Mouse (Mus musculus): ENCODE measurements around the gene Stac. TPM values are rescaled to one million over a fixed set of nuclear protein-coding genes. Genes with fewer than 3 reads are reported as not detected.

The Stac gene
- polyA plus RNA-seq, 1 experiment from 2014 or later: 0.98 TPM

DNA sequence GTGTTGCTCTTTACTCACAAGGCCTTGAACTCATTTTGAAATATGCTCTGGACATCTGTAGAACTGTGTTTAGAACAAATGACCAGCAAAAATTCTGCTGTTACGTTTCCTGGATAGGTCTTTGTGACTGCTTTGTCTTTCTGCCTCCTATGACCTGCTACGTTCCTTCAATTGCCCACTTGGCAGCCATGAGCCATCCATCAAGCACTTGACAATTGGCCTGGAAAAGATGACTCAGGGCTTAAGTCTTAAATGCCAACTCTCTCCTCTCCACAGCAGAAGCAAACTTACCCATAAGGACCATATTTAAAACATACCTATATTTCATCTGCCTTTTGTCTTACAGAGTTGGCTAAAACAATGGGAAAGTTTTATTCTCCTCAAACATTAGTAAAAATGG, 10.0 kb upstream of the Stac start:
- no peak for ATAC-seq (replicated peaks; ENCODE audit: low FRiP score)
- no peak for DNase-seq (ENCODE audit: low spot score)
- Histone ChIP-seq H3K27ac (ENCODE audit: low read depth, low read length) (no peak overlapping the region), H3K4me1 (replicated peaks; ENCODE audit: control insufficient read depth, insufficient read depth, low read length) (no peaks in the 10 kb centered on the region), H3K9ac (ENCODE audit: low read length) (no peak overlapping the region), H3K4me3 (ENCODE audit: low read depth, low read length) (no peak overlapping the region), H3K9me3 (ENCODE audit: control insufficient read depth, low read length) (no peaks in the 10 kb centered on the region), H3K27me3 (ENCODE audit: control insufficient read depth, insufficient read depth, low read length) (no peaks in the 10 kb centered on the region), H3K36me3 (ENCODE audit: control insufficient read depth, insufficient read depth, low read length) (no peaks in the 10 kb centered on the region), H3K4me2 (ENCODE audit: low read depth, low read length, severe bottlenecking) (no peak overlapping the region)
- WGBS: 95% methylated on average over 2 of the region's 2 CpGs

- ATAC-seq (replicated peaks; ENCODE audit: low FRiP score) (no peak), DNase-seq (ENCODE audit: low spot score) (no peak)
- peak overlapping the region; percentile 60 for H3K9ac ChIP-seq (ENCODE audit: low read length)
- 0 out of 2 replicates have a peak, but pooled peaks cover 5% of the 10 kb centered on the region for H3K4me1 ChIP-seq (replicated peaks; ENCODE audit: control insufficient read depth, insufficient read depth, low read length)
- H3K27ac ChIP-seq (ENCODE audit: low read depth, low read length): no peak overlapping the region
- no peaks in the 10 kb centered on the region for H3K36me3 ChIP-seq (ENCODE audit: control insufficient read depth, insufficient read depth, low read length)
- peaks cover 9% of the 10 kb centered on the region for H3K27me3 ChIP-seq (ENCODE audit: control insufficient read depth, insufficient read depth, low read length)
- WGBS: 12% methylated on average over 6 of the region's 6 CpGs
- H3K4me2 ChIP-seq (ENCODE audit: low read depth, low read length, severe bottlenecking): peak overlapping the region; percentile 94
- H3K4me3 ChIP-seq (ENCODE audit: low read depth, low read length): peak overlapping the region; percentile 55
- H3K9me3 ChIP-seq (ENCODE audit: control insufficient read depth, low read length): no peaks in the 10 kb centered on the region
Measured at GRCm38 (mm10) chr9:111690484-111690855, 322 bp upstream of the Stac start.

- Histone ChIP-seq H3K4me1 (replicated peaks; ENCODE audit: control insufficient read depth, insufficient read depth, low read length) (0 out of 2 replicates have a peak, but pooled peaks cover 5% of the 10 kb centered on the region), H3K27me3 (ENCODE audit: control insufficient read depth, insufficient read depth, low read length) (peaks cover 9% of the 10 kb centered on the region), H3K4me2 (ENCODE audit: low read depth, low read length, severe bottlenecking) (no peak overlapping the region), H3K27ac (ENCODE audit: low read depth, low read length) (no peak overlapping the region), H3K9me3 (ENCODE audit: control insufficient read depth, low read length) (no peaks in the 10 kb centered on the region), H3K9ac (ENCODE audit: low read length) (no peak overlapping the region), H3K4me3 (ENCODE audit: low read depth, low read length) (no peak overlapping the region), H3K36me3 (ENCODE audit: control insufficient read depth, insufficient read depth, low read length) (no peaks in the 10 kb centered on the region)
- DNase-seq (ENCODE audit: low spot score) (no peak), ATAC-seq (replicated peaks; ENCODE audit: low FRiP score) (no peak)
- WGBS: 90% methylated on average over 11 of the region's 11 CpGs
Measured at GRCm38 (mm10) chr9:111689146-111689545, 1.0 kb downstream of the Stac start.

DNA sequence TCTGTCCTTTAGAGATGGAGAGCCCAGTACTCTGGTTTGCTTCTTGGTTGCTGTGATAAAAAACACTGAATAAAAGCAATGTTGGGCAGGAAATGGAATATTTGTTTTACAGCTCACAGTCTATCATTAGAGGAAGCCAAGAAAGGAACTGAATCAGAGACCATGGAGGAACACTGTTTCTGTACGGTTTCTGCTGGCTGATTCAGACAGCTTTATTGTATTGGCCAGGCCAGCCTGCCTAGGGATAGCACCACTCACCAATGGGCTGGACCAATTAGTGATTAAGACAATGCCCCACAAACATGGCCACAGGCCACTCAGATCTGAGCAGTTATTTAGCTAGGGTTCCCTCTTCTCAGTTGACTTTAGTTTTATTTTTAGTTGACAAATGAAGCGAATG, 6.0 kb downstream of the Stac start:
- no peak overlapping the region for H3K9ac ChIP-seq (ENCODE audit: low read length)
- no peak overlapping the region for H3K27ac ChIP-seq (ENCODE audit: low read depth, low read length)
- DNase-seq (ENCODE audit: low spot score): no peak
- ATAC-seq (replicated peaks; ENCODE audit: low FRiP score): no peak
- H3K36me3 ChIP-seq (ENCODE audit: control insufficient read depth, insufficient read depth, low read length): no peaks in the 10 kb centered on the region
- WGBS: 86% methylated on average over 2 of the region's 2 CpGs
- H3K4me3 ChIP-seq (ENCODE audit: low read depth, low read length): no peak overlapping the region
- no peaks in the 10 kb centered on the region for H3K4me1 ChIP-seq (replicated peaks; ENCODE audit: control insufficient read depth, insufficient read depth, low read length)
- no peak overlapping the region for H3K4me2 ChIP-seq (ENCODE audit: low read depth, low read length, severe bottlenecking)
- peaks cover under 1% of the 10 kb centered on the region for H3K27me3 ChIP-seq (ENCODE audit: control insufficient read depth, insufficient read depth, low read length)
- no peaks in the 10 kb centered on the region for H3K9me3 ChIP-seq (ENCODE audit: control insufficient read depth, low read length)

DNA sequence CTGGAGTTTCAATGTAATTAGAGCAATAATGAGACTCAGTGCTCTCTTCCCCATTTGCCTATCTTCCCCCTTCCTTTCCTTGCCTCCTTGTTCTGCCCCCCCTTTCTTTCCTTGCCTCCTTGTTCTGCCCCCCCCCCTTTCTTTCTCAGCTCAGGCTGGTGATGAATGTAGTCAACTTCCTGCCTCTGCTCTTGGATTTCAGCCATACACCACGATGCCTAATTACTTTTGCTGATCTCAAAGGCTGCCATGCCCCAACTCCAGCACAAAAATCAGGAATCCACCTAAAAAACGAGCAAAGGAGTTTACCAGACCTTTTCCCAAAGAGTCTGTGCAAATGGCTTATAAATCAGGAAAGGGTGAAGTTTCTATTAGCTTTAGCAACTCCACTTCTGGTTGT, 10.6 kb downstream of the Stac start:
- ATAC-seq (replicated peaks; ENCODE audit: low FRiP score) (no peak), DNase-seq (ENCODE audit: low spot score) (no peak)
- no peaks in the 10 kb centered on the region for H3K36me3 ChIP-seq (ENCODE audit: control insufficient read depth, insufficient read depth, low read length)
- no peak overlapping the region for H3K4me3 ChIP-seq (ENCODE audit: low read depth, low read length)
- no peak overlapping the region for H3K9ac ChIP-seq (ENCODE audit: low read length)
- WGBS: 60% methylated on average over 2 of the region's 2 CpGs
- H3K27ac ChIP-seq (ENCODE audit: low read depth, low read length): no peak overlapping the region
- H3K27me3 ChIP-seq (ENCODE audit: control insufficient read depth, insufficient read depth, low read length): no peaks in the 10 kb centered on the region
- no peaks in the 10 kb centered on the region for H3K9me3 ChIP-seq (ENCODE audit: control insufficient read depth, low read length)
- H3K4me2 ChIP-seq (ENCODE audit: low read depth, low read length, severe bottlenecking): no peak overlapping the region
- no peaks in the 10 kb centered on the region for H3K4me1 ChIP-seq (replicated peaks; ENCODE audit: control insufficient read depth, insufficient read depth, low read length)

DNA sequence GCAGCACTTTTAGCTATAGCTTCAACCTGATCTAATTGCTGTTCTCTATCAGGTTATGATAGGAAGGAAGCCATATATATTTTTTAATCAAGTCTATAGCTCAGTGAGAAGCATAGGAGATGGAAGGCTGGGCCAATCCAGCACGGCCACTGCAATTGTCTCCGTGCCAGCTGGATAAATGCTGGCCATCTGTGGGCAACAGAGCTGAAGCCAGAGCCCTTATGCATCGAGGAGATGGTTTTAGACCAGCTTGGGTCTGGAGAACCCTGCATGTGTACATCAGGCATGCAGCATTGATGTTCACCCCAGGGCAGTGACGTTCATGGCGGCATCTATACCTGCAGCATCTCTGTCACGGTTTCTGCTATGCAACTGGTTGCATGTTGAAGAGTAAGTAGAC, 20.3 kb downstream of the Stac start:
- ATAC-seq (replicated peaks; ENCODE audit: low FRiP score): no peak
- Histone ChIP-seq H3K9me3 (ENCODE audit: control insufficient read depth, low read length) (no peaks in the 10 kb centered on the region), H3K36me3 (ENCODE audit: control insufficient read depth, insufficient read depth, low read length) (no peaks in the 10 kb centered on the region), H3K27me3 (ENCODE audit: control insufficient read depth, insufficient read depth, low read length) (no peaks in the 10 kb centered on the region), H3K4me1 (replicated peaks; ENCODE audit: control insufficient read depth, insufficient read depth, low read length) (no peaks in the 10 kb centered on the region), H3K4me3 (ENCODE audit: low read depth, low read length) (no peak overlapping the region), H3K27ac (ENCODE audit: low read depth, low read length) (no peak overlapping the region), H3K4me2 (ENCODE audit: low read depth, low read length, severe bottlenecking) (no peak overlapping the region), H3K9ac (ENCODE audit: low read length) (no peak overlapping the region)
- no peak for DNase-seq (ENCODE audit: low spot score)
- 91% methylated on average over 6 of the region's 6 CpGs for WGBS

GRCm38 (mm10) chr9:111655066-111655465, 35.1 kb downstream of the Stac start:
- 91% methylated on average over 4 of the region's 4 CpGs for WGBS
- no peak for DNase-seq (ENCODE audit: low spot score)

GRCm38 (mm10) chr9:111644228-111644627, 45.9 kb downstream of the Stac start:
- Histone ChIP-seq H3K4me1 (replicated peaks; ENCODE audit: control insufficient read depth, insufficient read depth, low read length) (no peaks in the 10 kb centered on the region), H3K4me2 (ENCODE audit: low read depth, low read length, severe bottlenecking) (no peak overlapping the region), H3K36me3 (ENCODE audit: control insufficient read depth, insufficient read depth, low read length) (no peaks in the 10 kb centered on the region), H3K27me3 (ENCODE audit: control insufficient read depth, insufficient read depth, low read length) (no peaks in the 10 kb centered on the region), H3K9ac (ENCODE audit: low read length) (no peak overlapping the region), H3K9me3 (ENCODE audit: control insufficient read depth, low read length) (no peaks in the 10 kb centered on the region), H3K4me3 (ENCODE audit: low read depth, low read length) (no peak overlapping the region), H3K27ac (ENCODE audit: low read depth, low read length) (no peak overlapping the region)
- WGBS: 87% methylated on average over 4 of the region's 4 CpGs
- no peak for DNase-seq (ENCODE audit: low spot score)
- no peak for ATAC-seq (replicated peaks; ENCODE audit: low FRiP score)

More at GRCm38 (mm10) chr9:111655066-111655465, 35.1 kb downstream of the Stac start:
- Histone ChIP-seq H3K27me3 (ENCODE audit: control insufficient read depth, insufficient read depth, low read length) (no peaks in the 10 kb centered on the region), H3K4me2 (ENCODE audit: low read depth, low read length, severe bottlenecking) (no peak overlapping the region), H3K9me3 (ENCODE audit: control insufficient read depth, low read length) (no peaks in the 10 kb centered on the region), H3K9ac (ENCODE audit: low read length) (no peak overlapping the region), H3K27ac (ENCODE audit: low read depth, low read length) (no peak overlapping the region), H3K4me3 (ENCODE audit: low read depth, low read length) (no peak overlapping the region), H3K4me1 (replicated peaks; ENCODE audit: control insufficient read depth, insufficient read depth, low read length) (no peaks in the 10 kb centered on the region), H3K36me3 (ENCODE audit: control insufficient read depth, insufficient read depth, low read length) (no peaks in the 10 kb centered on the region)
- no peak for ATAC-seq (replicated peaks; ENCODE audit: low FRiP score)

GRCm38 (mm10) chr9:111643369-111643768, 46.8 kb downstream of the Stac start:
- no peaks in the 10 kb centered on the region for H3K27me3 ChIP-seq (ENCODE audit: control insufficient read depth, insufficient read depth, low read length)
- no peaks in the 10 kb centered on the region for H3K9me3 ChIP-seq (ENCODE audit: control insufficient read depth, low read length)
- 81% methylated on average over 5 of the region's 5 CpGs for WGBS
- H3K4me1 ChIP-seq (replicated peaks; ENCODE audit: control insufficient read depth, insufficient read depth, low read length): no peaks in the 10 kb centered on the region
- H3K4me3 ChIP-seq (ENCODE audit: low read depth, low read length): no peak overlapping the region
- DNase-seq (ENCODE audit: low spot score) (no peak), ATAC-seq (replicated peaks; ENCODE audit: low FRiP score) (no peak)
- H3K9ac ChIP-seq (ENCODE audit: low read length): no peak overlapping the region
- no peaks in the 10 kb centered on the region for H3K36me3 ChIP-seq (ENCODE audit: control insufficient read depth, insufficient read depth, low read length)
- H3K4me2 ChIP-seq (ENCODE audit: low read depth, low read length, severe bottlenecking): no peak overlapping the region
- no peak overlapping the region for H3K27ac ChIP-seq (ENCODE audit: low read depth, low read length)

Data from forebrain, embryonic 11.5 days (tissue).